In genomic region chr6:124916695-124917517, GRCm38 (mm10) we compare ENCODE assay signal across 8 mouse cellular contexts. TPM values are rescaled to one million over a fixed set of nuclear protein-coding genes. Genes with fewer than 3 reads are reported as not detected.
DNase-seq lines count a peak whose midpoint lies in the region; ATAC-seq lines count a peak whose summit lies in the region.

No protein-coding gene starts in this region.

- ATAC-seq in intestine, embryonic 15.5 days: peak; percentile 67

- peaks cover 53% of the 10 kb centered on the region for H3K4me1 ChIP-seq in intestine, embryonic 15.5 days (replicated peaks)
- peaks cover 83% of the 10 kb centered on the region for H3K4me1 ChIP-seq in midbrain, embryonic 10.5 days

- no peaks in the 10 kb centered on the region for H3K9me3 ChIP-seq in intestine, embryonic 15.5 days
- no peaks in the 10 kb centered on the region for H3K9me3 ChIP-seq in midbrain, embryonic 10.5 days (replicated peaks)

- DNase-seq in adrenal gland, postnatal 10 days: peak; percentile 97
- DNase-seq in embryo, embryonic 9.5 days (ENCODE audit: extremely low spot score): peak; percentile 90
- DNase-seq in gastrocnemius, postnatal 36 days: peak; percentile 88 to 89
- DNase-seq in left cerebral cortex, postnatal 4 days: peak; percentile 93
- DNase-seq in midbrain, embryonic 10.5 days (ENCODE audit: low spot score): peak; percentile 87
- peak; percentile 74 to 80 for DNase-seq in right cerebral cortex, postnatal 36 days (ENCODE audit: low spot score in 2 of 2)
- peak; percentile 87 for DNase-seq in yolk sac, embryonic 10.5 days (ENCODE audit: low spot score)

- intact Hi-C loops in gastrocnemius, postnatal 36 days (cut with DNase I): loop anchor here (1.0 to 5.0 kb wide), 2 partner anchors 13 to 60 kb away; partner anchors contain the start of gene P3h3
- intact Hi-C loops in left cerebral cortex, postnatal 4 days (cut with DNase I): loop anchor here (2.0 kb wide), 1 partner anchor 60 kb away; the partner anchor contains the start of gene P3h3

- under 1% methylated on average over 53 of the region's 67 CpGs for WGBS in intestine, embryonic 15.5 days
- WGBS in midbrain, embryonic 10.5 days: under 1% methylated on average over 62 of the region's 67 CpGs

- peak overlapping the region; percentile 97 for H3K4me3 ChIP-seq in intestine, embryonic 15.5 days (replicated peaks)
- peak overlapping the region; percentile 90 for H3K4me3 ChIP-seq in midbrain, embryonic 10.5 days

- H3K9ac ChIP-seq in intestine, embryonic 15.5 days: peak overlapping the region; percentile 99

- H3K4me2 ChIP-seq in intestine, embryonic 15.5 days (replicated peaks): peak overlapping the region; percentile 89

- H3K27me3 ChIP-seq in intestine, embryonic 15.5 days (replicated peaks): no peaks in the 10 kb centered on the region
- peaks cover 9% of the 10 kb centered on the region; the same call in 1 of the 2 replicates for H3K27me3 ChIP-seq in midbrain, embryonic 10.5 days (ENCODE audit: low read depth, poor library complexity, severe bottlenecking)

- H3K27ac ChIP-seq in intestine, embryonic 15.5 days: peak overlapping the region; percentile 99
- H3K27ac ChIP-seq in midbrain, embryonic 10.5 days (replicated peaks): peak overlapping the region; percentile 99

- H3K36me3 ChIP-seq in intestine, embryonic 15.5 days: peaks cover 13% of the 10 kb centered on the region
- peaks cover 31% of the 10 kb centered on the region for H3K36me3 ChIP-seq in midbrain, embryonic 10.5 days

RNA-seq across cellular contexts. Expression of gene Ptms, which starts 3.0 kb away (rescaled TPM):
- total RNA-seq in adrenal gland, postnatal 10 days (2021): 100 to 1,000 TPM; 824 to 887 TPM
- total RNA-seq in gastrocnemius, postnatal 36 days (2021): 100 to 1,000 TPM; 101 to 129 TPM
- polyA plus RNA-seq in intestine, embryonic 15.5 days (2015; fragmentation: Nextera tagmentation; extraction: Ambion mirVana): 241 and 282 TPM in 2 replicates
- 1,000 to 10,000 TPM; 1,603 to 1,633 TPM for total RNA-seq in left cerebral cortex, postnatal 4 days (2021)
- polyA plus RNA-seq in midbrain, embryonic 10.5 days (2016; fragmentation: Nextera tagmentation; extraction: Ambion mirVana): 261 and 296 TPM in 2 replicates

RNA-seq across cellular contexts. Expression of gene Lag3, which starts 5.4 kb away (rescaled TPM):
- 1 to 10 TPM; 1.4 to 1.8 TPM for total RNA-seq in adrenal gland, postnatal 10 days (2021)
- under 1 TPM in 1 of 2 experiments, not detected in 1; 0.25 TPM for total RNA-seq in gastrocnemius, postnatal 36 days (2021)
- polyA plus RNA-seq in intestine, embryonic 15.5 days (2015; fragmentation: Nextera tagmentation; extraction: Ambion mirVana): 2.2 and 2.9 TPM in 2 replicates
- 1 to 10 TPM; 1.7 to 2.3 TPM for total RNA-seq in left cerebral cortex, postnatal 4 days (2021)
- 1.0 and 1.5 TPM in 2 replicates for polyA plus RNA-seq in midbrain, embryonic 10.5 days (2016; fragmentation: Nextera tagmentation; extraction: Ambion mirVana)

RNA-seq across cellular contexts. Expression of gene Mlf2, which starts 14.3 kb away (rescaled TPM):
- total RNA-seq in adrenal gland, postnatal 10 days (2021): 100 to 1,000 TPM; 271 to 288 TPM
- total RNA-seq in gastrocnemius, postnatal 36 days (2021): 100 to 1,000 TPM; 201 to 209 TPM
- polyA plus RNA-seq in intestine, embryonic 15.5 days (2015; fragmentation: Nextera tagmentation; extraction: Ambion mirVana): 336 and 340 TPM in 2 replicates
- 100 to 1,000 TPM; 467 to 469 TPM for total RNA-seq in left cerebral cortex, postnatal 4 days (2021)
- 428 and 435 TPM in 2 replicates for polyA plus RNA-seq in midbrain, embryonic 10.5 days (2016; fragmentation: Nextera tagmentation; extraction: Ambion mirVana)

RNA-seq across cellular contexts. Expression of gene Cd4, which starts 28.9 kb away (rescaled TPM):
- total RNA-seq in adrenal gland, postnatal 10 days (2021): 1 to 10 TPM; 3.8 to 4.0 TPM
- total RNA-seq in gastrocnemius, postnatal 36 days (2021): 1 to 10 TPM in 1 of 2 experiments, not detected in 1; 2.8 TPM
- polyA plus RNA-seq in intestine, embryonic 15.5 days (2015; fragmentation: Nextera tagmentation; extraction: Ambion mirVana): 0.40 and 0.48 TPM in 2 replicates
- total RNA-seq in left cerebral cortex, postnatal 4 days (2021): 1 to 10 TPM in 1 of 2 experiments, under 1 TPM in 1; 0.52 to 1.2 TPM
- 0.05 TPM in 1 of 2 replicates, not detected in the other for polyA plus RNA-seq in midbrain, embryonic 10.5 days (2016; fragmentation: Nextera tagmentation; extraction: Ambion mirVana)

RNA-seq across cellular contexts. Expression of gene Cops7a, which starts 48.4 kb away (rescaled TPM):
- total RNA-seq in adrenal gland, postnatal 10 days (2021): 100 to 1,000 TPM; 122 to 129 TPM
- total RNA-seq in gastrocnemius, postnatal 36 days (2021): 100 to 1,000 TPM in 1 of 2 experiments, 10 to 100 TPM in 1; 98.3 to 107 TPM
- polyA plus RNA-seq in intestine, embryonic 15.5 days (2015; fragmentation: Nextera tagmentation; extraction: Ambion mirVana): 159 and 170 TPM in 2 replicates
- total RNA-seq in left cerebral cortex, postnatal 4 days (2021): 10 to 100 TPM; 67.8 to 72.6 TPM
- 140 and 142 TPM in 2 replicates for polyA plus RNA-seq in midbrain, embryonic 10.5 days (2016; fragmentation: Nextera tagmentation; extraction: Ambion mirVana)

Comparison
In these comparisons a context has a peak if more than half of its experiments do, and no peak if none do; other contexts are left out.
1. Peak in every context shown above with its lines: DNase-seq, ATAC-seq, H3K4me3 ChIP-seq and H3K27ac ChIP-seq.
2. RNA of gene Ptms, which starts 3.0 kb away (total RNA-seq): 1,603 to 1,633 TPM in left cerebral cortex, postnatal 4 days and 824 to 887 TPM in adrenal gland, postnatal 10 days; 101 to 129 TPM in gastrocnemius, postnatal 36 days; every median in the first group is over 4 times any median in the second.